Mouse (Mus musculus): ENCODE measurements at regions not wholly inside any gene's neighbourhood (a gene's known extent, or its start where the extent isn't known, plus 50 kb on each side); places are given as distances from the start of the nearest gene placed in this dataset.

DNA sequence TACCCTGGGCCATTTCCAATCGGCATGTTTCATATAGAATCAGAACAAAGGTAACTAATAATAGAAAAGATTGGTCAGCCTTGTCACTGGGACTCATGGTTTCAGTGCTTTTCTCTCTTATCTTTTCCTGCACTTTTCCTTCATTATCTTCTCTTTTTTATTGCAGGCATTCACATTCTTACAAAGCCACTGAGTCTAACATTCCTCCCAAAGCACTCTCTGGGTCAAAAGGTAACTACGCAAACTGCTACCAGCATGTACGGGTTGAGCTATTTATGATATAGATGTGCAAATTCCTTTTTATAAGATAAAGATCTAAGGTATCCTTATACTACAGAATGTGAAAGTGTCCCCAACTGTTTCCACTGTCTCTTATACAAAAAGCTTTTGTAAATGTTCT is 436.5 kb upstream of the Dmac1 start:
- H3K27ac ChIP-seq (replicated peaks; ENCODE audit: low read depth, low read length): no peak overlapping the region
- no peaks in the 10 kb centered on the region for H3K9me3 ChIP-seq (replicated peaks; ENCODE audit: control insufficient read depth, low read length)
- no peak for ATAC-seq (replicated peaks; ENCODE audit: insufficient number of reproducible peaks, low FRiP score, low TSS enrichment, low read depth)
- DNase-seq (ENCODE audit: low spot score): no peak
- H3K9ac ChIP-seq (replicated peaks; ENCODE audit: low read length): no peak overlapping the region
- H3K4me2 ChIP-seq (ENCODE audit: low read depth, low read length): no peak overlapping the region
- H3K36me3 ChIP-seq (replicated peaks; ENCODE audit: control insufficient read depth, insufficient read depth, low read depth, low read length): no peaks in the 10 kb centered on the region
- no peaks in the 10 kb centered on the region for H3K4me1 ChIP-seq (ENCODE audit: control insufficient read depth, insufficient read depth, low read length)
- no peaks in the 10 kb centered on the region for H3K27me3 ChIP-seq (ENCODE audit: control insufficient read depth, insufficient read depth, low read length)
- no peak overlapping the region for H3K4me3 ChIP-seq (ENCODE audit: low read depth, low read length)
- WGBS: 89% methylated on average over 3 of the region's 3 CpGs

GRCm38 (mm10) chr4:75713960-75714359 is 435.9 kb upstream of the Dmac1 start:
- H3K4me1 ChIP-seq (ENCODE audit: control insufficient read depth, insufficient read depth, low read length): no peaks in the 10 kb centered on the region

DNA sequence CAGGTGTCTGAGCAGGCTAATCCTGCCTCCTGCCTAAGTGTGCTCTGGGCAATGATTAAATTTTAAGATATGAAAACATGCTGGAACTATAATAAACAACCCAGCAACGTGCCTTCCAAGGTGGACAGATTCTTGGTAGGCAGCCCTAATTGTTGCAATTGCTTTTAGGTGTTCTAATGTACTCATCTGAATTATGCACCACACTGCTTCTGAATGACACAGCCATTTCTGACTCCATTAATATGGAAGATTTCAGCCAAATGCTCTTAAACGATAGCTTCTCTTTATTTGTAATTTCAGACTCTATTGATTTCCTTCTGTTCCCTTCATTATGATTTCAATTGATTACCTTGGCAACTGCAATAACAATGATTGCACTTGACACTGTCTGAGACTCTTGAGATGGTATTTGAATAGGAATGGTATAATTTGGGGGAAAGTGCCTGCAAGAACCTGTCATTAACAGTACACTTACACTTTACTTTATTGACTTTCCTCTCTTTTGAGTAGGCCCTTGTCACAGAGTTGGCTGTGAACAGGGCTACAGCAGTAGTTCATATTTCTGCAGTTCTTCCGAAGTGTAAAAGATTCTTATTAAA is 422.8 kb upstream of the Dmac1 start:
- no peak overlapping the region for H3K9ac ChIP-seq (replicated peaks; ENCODE audit: low read length)
- WGBS: 66% methylated on average over 3 of the region's 3 CpGs
- no peak overlapping the region for H3K4me2 ChIP-seq (ENCODE audit: low read depth, low read length)
- H3K36me3 ChIP-seq (replicated peaks; ENCODE audit: control insufficient read depth, insufficient read depth, low read depth, low read length): no peaks in the 10 kb centered on the region
- H3K4me1 ChIP-seq (ENCODE audit: control insufficient read depth, insufficient read depth, low read length): no peaks in the 10 kb centered on the region
- H3K27me3 ChIP-seq (ENCODE audit: control insufficient read depth, insufficient read depth, low read length): no peaks in the 10 kb centered on the region
- ATAC-seq (replicated peaks; ENCODE audit: insufficient number of reproducible peaks, low FRiP score, low TSS enrichment, low read depth): no peak
- H3K4me3 ChIP-seq (ENCODE audit: low read depth, low read length): no peak overlapping the region
- no peak overlapping the region for H3K27ac ChIP-seq (replicated peaks; ENCODE audit: low read depth, low read length)
- no peak for DNase-seq (ENCODE audit: low spot score)
- H3K9me3 ChIP-seq (replicated peaks; ENCODE audit: control insufficient read depth, low read length): no peaks in the 10 kb centered on the region

More at GRCm38 (mm10) chr4:75713960-75714359, 435.9 kb upstream of the Dmac1 start:
- Histone ChIP-seq H3K9ac (replicated peaks; ENCODE audit: low read length) (no peak overlapping the region), H3K36me3 (replicated peaks; ENCODE audit: control insufficient read depth, insufficient read depth, low read depth, low read length) (no peaks in the 10 kb centered on the region), H3K4me3 (ENCODE audit: low read depth, low read length) (no peak overlapping the region), H3K9me3 (replicated peaks; ENCODE audit: control insufficient read depth, low read length) (no peaks in the 10 kb centered on the region), H3K27ac (replicated peaks; ENCODE audit: low read depth, low read length) (no peak overlapping the region), H3K4me2 (ENCODE audit: low read depth, low read length) (no peak overlapping the region), H3K27me3 (ENCODE audit: control insufficient read depth, insufficient read depth, low read length) (no peaks in the 10 kb centered on the region)
- ATAC-seq (replicated peaks; ENCODE audit: insufficient number of reproducible peaks, low FRiP score, low TSS enrichment, low read depth) (no peak), DNase-seq (ENCODE audit: low spot score) (no peak)
- WGBS: 87% methylated on average over 1 of the region's 1 CpGs

- Histone ChIP-seq H3K9me3 (replicated peaks; ENCODE audit: control insufficient read depth, low read length) (no peaks in the 10 kb centered on the region), H3K4me1 (ENCODE audit: control insufficient read depth, insufficient read depth, low read length) (no peaks in the 10 kb centered on the region), H3K9ac (replicated peaks; ENCODE audit: low read length) (no peak overlapping the region), H3K4me2 (ENCODE audit: low read depth, low read length) (no peak overlapping the region), H3K27ac (replicated peaks; ENCODE audit: low read depth, low read length) (no peak overlapping the region), H3K27me3 (ENCODE audit: control insufficient read depth, insufficient read depth, low read length) (no peaks in the 10 kb centered on the region), H3K36me3 (replicated peaks; ENCODE audit: control insufficient read depth, insufficient read depth, low read depth, low read length) (no peaks in the 10 kb centered on the region), H3K4me3 (ENCODE audit: low read depth, low read length) (no peak overlapping the region)
- ATAC-seq (replicated peaks; ENCODE audit: insufficient number of reproducible peaks, low FRiP score, low TSS enrichment, low read depth): no peak
- DNase-seq (ENCODE audit: low spot score): no peak
- WGBS: 75% methylated on average over 3 of the region's 3 CpGs
Observed at GRCm38 (mm10) chr4:75676590-75677174, 398.6 kb upstream of the Dmac1 start.

- ATAC-seq (replicated peaks; ENCODE audit: insufficient number of reproducible peaks, low FRiP score, low TSS enrichment, low read depth) (no peak), DNase-seq (ENCODE audit: low spot score) (no peak)
- Histone ChIP-seq H3K4me1 (ENCODE audit: control insufficient read depth, insufficient read depth, low read length) (no peaks in the 10 kb centered on the region), H3K9me3 (replicated peaks; ENCODE audit: control insufficient read depth, low read length) (no peaks in the 10 kb centered on the region), H3K36me3 (replicated peaks; ENCODE audit: control insufficient read depth, insufficient read depth, low read depth, low read length) (no peaks in the 10 kb centered on the region), H3K27me3 (ENCODE audit: control insufficient read depth, insufficient read depth, low read length) (no peaks in the 10 kb centered on the region), H3K4me2 (ENCODE audit: low read depth, low read length) (no peak overlapping the region), H3K27ac (replicated peaks; ENCODE audit: low read depth, low read length) (no peak overlapping the region), H3K4me3 (ENCODE audit: low read depth, low read length) (no peak overlapping the region), H3K9ac (replicated peaks; ENCODE audit: low read length) (no peak overlapping the region)
Observed at GRCm38 (mm10) chr4:75641046-75641445, 362.9 kb upstream of the Dmac1 start.

DNA sequence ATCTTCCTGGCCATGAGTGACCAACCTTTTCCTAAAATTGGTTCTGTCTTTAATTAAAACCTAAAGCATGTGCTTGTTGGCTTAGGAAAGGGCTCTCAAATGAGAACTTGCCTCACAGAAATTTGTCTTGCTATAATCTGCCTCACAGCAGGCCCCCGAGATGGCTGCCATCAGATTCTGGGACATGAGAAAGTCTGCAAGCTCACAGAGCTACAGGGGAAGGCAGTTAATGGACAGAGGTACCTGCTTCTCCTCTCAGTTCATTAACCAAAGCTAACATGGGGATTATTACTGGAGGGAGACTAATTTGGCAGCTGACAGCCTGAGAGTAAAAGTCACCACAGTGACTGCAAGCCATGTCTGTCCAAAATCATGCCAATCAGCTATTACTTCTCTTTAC is 358.5 kb upstream of the Dmac1 start:
- Histone ChIP-seq H3K36me3 (replicated peaks; ENCODE audit: control insufficient read depth, insufficient read depth, low read depth, low read length) (no peaks in the 10 kb centered on the region), H3K9ac (replicated peaks; ENCODE audit: low read length) (no peak overlapping the region), H3K4me3 (ENCODE audit: low read depth, low read length) (no peak overlapping the region), H3K4me2 (ENCODE audit: low read depth, low read length) (no peak overlapping the region), H3K9me3 (replicated peaks; ENCODE audit: control insufficient read depth, low read length) (no peaks in the 10 kb centered on the region), H3K27ac (replicated peaks; ENCODE audit: low read depth, low read length) (no peak overlapping the region), H3K4me1 (ENCODE audit: control insufficient read depth, insufficient read depth, low read length) (no peaks in the 10 kb centered on the region), H3K27me3 (ENCODE audit: control insufficient read depth, insufficient read depth, low read length) (no peaks in the 10 kb centered on the region)
- WGBS: 50% methylated on average over 1 of the region's 1 CpGs
- ATAC-seq (replicated peaks; ENCODE audit: insufficient number of reproducible peaks, low FRiP score, low TSS enrichment, low read depth): no peak
- no peak for DNase-seq (ENCODE audit: low spot score)

- no peaks in the 10 kb centered on the region for H3K27me3 ChIP-seq (ENCODE audit: control insufficient read depth, insufficient read depth, low read length)
- no peak for ATAC-seq (replicated peaks; ENCODE audit: insufficient number of reproducible peaks, low FRiP score, low TSS enrichment, low read depth)
- WGBS: 72% methylated on average over 3 of the region's 3 CpGs
Observed at GRCm38 (mm10) chr4:75589901-75590300, 311.8 kb upstream of the Dmac1 start.

GRCm38 (mm10) chr4:75588095-75588875 is 310.2 kb upstream of the Dmac1 start:
- H3K4me2 ChIP-seq (ENCODE audit: low read depth, low read length): no peak overlapping the region
- H3K4me3 ChIP-seq (ENCODE audit: low read depth, low read length): no peak overlapping the region
- no peak overlapping the region for H3K9ac ChIP-seq (replicated peaks; ENCODE audit: low read length)
- H3K36me3 ChIP-seq (replicated peaks; ENCODE audit: control insufficient read depth, insufficient read depth, low read depth, low read length): no peaks in the 10 kb centered on the region
- H3K9me3 ChIP-seq (replicated peaks; ENCODE audit: control insufficient read depth, low read length): no peaks in the 10 kb centered on the region
- no peaks in the 10 kb centered on the region for H3K4me1 ChIP-seq (ENCODE audit: control insufficient read depth, insufficient read depth, low read length)
- 40% methylated on average over 6 of the region's 6 CpGs for WGBS
- ATAC-seq (replicated peaks; ENCODE audit: insufficient number of reproducible peaks, low FRiP score, low TSS enrichment, low read depth): no peak
- DNase-seq (ENCODE audit: low spot score): no peak
- H3K27me3 ChIP-seq (ENCODE audit: control insufficient read depth, insufficient read depth, low read length): no peaks in the 10 kb centered on the region
- H3K27ac ChIP-seq (replicated peaks; ENCODE audit: low read depth, low read length): no peak overlapping the region

More at GRCm38 (mm10) chr4:75589901-75590300, 311.8 kb upstream of the Dmac1 start:
- no peak overlapping the region for H3K4me2 ChIP-seq (ENCODE audit: low read depth, low read length)
- no peak overlapping the region for H3K4me3 ChIP-seq (ENCODE audit: low read depth, low read length)
- H3K9ac ChIP-seq (replicated peaks; ENCODE audit: low read length): no peak overlapping the region
- no peak overlapping the region for H3K27ac ChIP-seq (replicated peaks; ENCODE audit: low read depth, low read length)
- H3K9me3 ChIP-seq (replicated peaks; ENCODE audit: control insufficient read depth, low read length): no peaks in the 10 kb centered on the region
- DNase-seq (ENCODE audit: low spot score): no peak
- H3K36me3 ChIP-seq (replicated peaks; ENCODE audit: control insufficient read depth, insufficient read depth, low read depth, low read length): no peaks in the 10 kb centered on the region
- no peaks in the 10 kb centered on the region for H3K4me1 ChIP-seq (ENCODE audit: control insufficient read depth, insufficient read depth, low read length)
